Mouse (Mus musculus): ENCODE data around the gene Arhgap21. TPM values are rescaled to one million over a fixed set of nuclear protein-coding genes. Genes with fewer than 3 reads are reported as not detected.

Gene Arhgap21
- polyA plus RNA-seq, 1 experiment from 2014 or later, result 53.4 TPM

DNA sequence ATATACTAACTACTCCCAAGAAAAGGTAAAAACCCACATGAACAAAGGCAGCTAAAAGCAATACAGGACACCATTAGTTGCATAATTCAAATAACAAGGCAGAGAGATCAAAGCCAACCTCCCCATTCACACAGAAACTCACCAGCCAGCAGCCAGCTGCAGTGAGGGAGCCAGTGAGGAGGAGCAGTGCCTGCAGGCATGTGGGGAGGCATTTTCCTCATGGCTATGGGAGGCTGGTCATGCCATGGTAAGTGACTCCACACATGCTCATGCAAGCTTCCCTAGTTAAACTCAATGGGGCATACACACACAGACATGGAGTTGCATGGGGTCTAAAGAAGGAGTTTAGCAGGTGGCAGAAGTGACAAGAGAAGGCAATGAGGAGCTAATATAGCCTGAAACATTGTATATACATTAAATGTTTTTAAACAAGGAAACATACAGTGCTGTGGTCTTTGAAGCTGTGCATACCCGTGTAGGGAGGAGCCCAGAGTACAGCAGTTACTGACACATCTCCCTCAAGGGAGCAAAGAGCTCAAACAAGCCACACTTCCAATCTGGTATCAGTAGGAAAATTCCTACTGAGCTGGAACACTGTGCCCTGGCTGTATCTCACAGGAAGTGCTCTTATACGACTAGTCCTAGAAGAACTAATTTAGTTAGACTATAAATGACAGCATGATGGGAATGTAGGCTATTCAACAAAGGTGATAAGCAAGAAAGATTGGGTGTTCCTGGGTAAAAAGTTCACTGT, 99.3 kb downstream of the Arhgap21 start:
- Histone ChIP-seq H3K27ac (ENCODE audit: low read depth, low read length) (no peak overlapping the region), H3K9ac (replicated peaks; ENCODE audit: low read depth, low read length) (no peak overlapping the region), H3K4me2 (ENCODE audit: low read depth, low read length) (no peak overlapping the region), H3K9me3 (ENCODE audit: control insufficient read depth, low read length) (no peaks in the 10 kb centered on the region), H3K27me3 (ENCODE audit: control insufficient read depth, insufficient read depth, low read length) (no peaks in the 10 kb centered on the region), H3K4me3 (ENCODE audit: low read depth, low read length) (no peak overlapping the region), H3K4me1 (ENCODE audit: control insufficient read depth, insufficient read depth, low read length) (no peaks in the 10 kb centered on the region), H3K36me3 (ENCODE audit: control insufficient read depth, insufficient read depth, low read length) (no peaks in the 10 kb centered on the region; the same call in 1 of the 2 replicates)
- peak; percentile 48; the same call in 1 of the 2 replicates for ATAC-seq (ENCODE audit: low read depth)
- 49% methylated on average over 2 of the region's 2 CpGs for WGBS

DNA sequence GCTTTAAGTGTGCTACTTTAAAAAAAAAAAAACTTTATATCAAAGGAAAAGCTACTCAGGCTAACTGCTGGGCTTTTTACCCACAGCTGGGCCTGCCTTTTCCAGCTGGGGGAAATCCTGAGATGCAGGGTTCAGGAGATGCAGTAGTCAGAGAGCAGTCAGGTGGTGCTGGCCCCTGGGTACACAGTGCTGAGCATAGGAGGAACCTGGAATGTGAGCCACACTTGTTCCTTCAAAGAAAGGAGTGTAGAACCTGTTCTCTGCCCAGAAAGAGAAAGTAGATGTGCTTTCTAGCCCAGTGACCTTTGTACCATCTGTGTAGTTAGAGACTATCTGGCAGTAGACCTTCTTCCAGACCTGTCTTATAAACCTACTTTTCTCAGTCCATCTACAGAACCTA, 100.6 kb downstream of the Arhgap21 start:
- ATAC-seq (ENCODE audit: low read depth), result no peak
- Histone ChIP-seq H3K9ac (replicated peaks; ENCODE audit: low read depth, low read length) (no peak overlapping the region), H3K9me3 (ENCODE audit: control insufficient read depth, low read length) (no peaks in the 10 kb centered on the region), H3K4me1 (ENCODE audit: control insufficient read depth, insufficient read depth, low read length) (no peaks in the 10 kb centered on the region), H3K4me3 (ENCODE audit: low read depth, low read length) (no peak overlapping the region), H3K36me3 (ENCODE audit: control insufficient read depth, insufficient read depth, low read length) (peaks cover 8% of the 10 kb centered on the region), H3K27ac (ENCODE audit: low read depth, low read length) (no peak overlapping the region), H3K27me3 (ENCODE audit: control insufficient read depth, insufficient read depth, low read length) (no peaks in the 10 kb centered on the region), H3K4me2 (ENCODE audit: low read depth, low read length) (no peak overlapping the region)

DNA sequence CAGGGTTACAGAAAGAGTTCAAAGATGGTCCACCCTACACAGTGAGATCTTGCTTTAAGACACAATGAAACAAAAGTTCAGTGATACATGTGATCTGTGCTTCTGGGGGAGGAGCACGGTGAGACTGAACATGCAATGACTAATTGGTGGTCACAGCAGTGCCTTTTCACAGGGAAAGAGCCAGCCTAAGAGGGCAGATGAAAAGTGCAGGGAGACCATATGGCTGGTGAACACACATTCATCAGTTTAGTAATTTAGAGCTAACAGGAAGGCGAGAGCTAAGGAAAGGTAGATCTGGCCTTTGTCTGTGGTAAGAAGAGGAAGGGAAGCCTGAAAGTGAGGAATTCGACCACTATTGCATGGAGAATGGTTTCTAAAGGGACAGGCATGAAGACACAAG, 102.9 kb downstream of the Arhgap21 start:
- no peaks in the 10 kb centered on the region for H3K27me3 ChIP-seq (ENCODE audit: control insufficient read depth, insufficient read depth, low read length)
- H3K36me3 ChIP-seq (ENCODE audit: control insufficient read depth, insufficient read depth, low read length), result peaks cover 19% of the 10 kb centered on the region
- H3K9me3 ChIP-seq (ENCODE audit: control insufficient read depth, low read length), result no peaks in the 10 kb centered on the region
- H3K4me3 ChIP-seq (ENCODE audit: low read depth, low read length), result no peak overlapping the region
- H3K4me1 ChIP-seq (ENCODE audit: control insufficient read depth, insufficient read depth, low read length), result no peaks in the 10 kb centered on the region
- no peak for ATAC-seq (ENCODE audit: low read depth)
- H3K4me2 ChIP-seq (ENCODE audit: low read depth, low read length), result no peak overlapping the region
- no peak overlapping the region for H3K27ac ChIP-seq (ENCODE audit: low read depth, low read length)
- no peak overlapping the region for H3K9ac ChIP-seq (replicated peaks; ENCODE audit: low read depth, low read length)
- 71% methylated on average over 3 of the region's 3 CpGs for WGBS

DNA sequence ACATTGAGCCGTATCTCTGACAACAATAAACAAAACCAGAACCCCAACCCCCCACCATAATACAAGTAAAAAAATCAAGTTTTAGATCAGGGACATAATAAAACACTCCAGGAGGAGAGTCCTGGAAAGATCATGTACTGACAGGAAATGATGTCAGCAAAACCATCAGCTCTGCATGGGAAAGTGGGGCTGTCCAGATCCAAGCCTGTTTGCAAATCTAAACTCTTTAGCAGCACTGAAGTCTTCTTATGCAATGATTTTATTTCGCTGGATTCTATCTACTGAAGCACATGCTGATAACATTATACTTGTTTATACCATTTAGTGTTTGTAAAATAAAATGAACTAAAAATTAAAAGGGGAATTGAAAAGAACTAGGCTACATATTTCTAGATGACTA, 104.1 kb downstream of the Arhgap21 start:
- Histone ChIP-seq H3K9me3 (ENCODE audit: control insufficient read depth, low read length) (no peaks in the 10 kb centered on the region), H3K4me2 (ENCODE audit: low read depth, low read length) (no peak overlapping the region), H3K36me3 (ENCODE audit: control insufficient read depth, insufficient read depth, low read length) (peaks cover 29% of the 10 kb centered on the region), H3K27ac (ENCODE audit: low read depth, low read length) (no peak overlapping the region), H3K27me3 (ENCODE audit: control insufficient read depth, insufficient read depth, low read length) (no peaks in the 10 kb centered on the region), H3K4me3 (ENCODE audit: low read depth, low read length) (no peak overlapping the region), H3K9ac (replicated peaks; ENCODE audit: low read depth, low read length) (no peak overlapping the region), H3K4me1 (ENCODE audit: control insufficient read depth, insufficient read depth, low read length) (no peaks in the 10 kb centered on the region)
- 96% methylated on average over 2 of the region's 2 CpGs for WGBS
- ATAC-seq (ENCODE audit: low read depth), result no peak

DNA sequence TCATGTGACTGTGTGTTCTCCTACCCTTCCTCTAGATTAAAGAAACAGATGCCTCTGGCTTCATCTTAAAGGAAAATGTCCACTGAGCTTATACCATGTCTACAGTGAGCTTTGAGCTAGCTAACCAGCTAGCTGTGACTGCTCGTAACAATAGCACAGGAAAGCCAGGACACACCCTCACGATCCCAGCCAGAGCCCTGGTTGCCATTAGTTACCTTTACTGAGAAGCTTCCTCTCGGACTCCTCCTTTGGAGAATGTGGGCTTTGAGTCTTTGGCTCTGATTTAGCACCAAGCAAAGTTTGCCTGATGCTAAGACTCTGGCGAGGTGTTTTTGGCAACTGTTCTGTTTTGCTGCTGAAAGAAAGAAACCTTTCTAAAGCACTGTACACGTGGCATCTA, 107.9 kb downstream of the Arhgap21 start:
- Histone ChIP-seq H3K4me3 (ENCODE audit: low read depth, low read length) (no peak overlapping the region), H3K36me3 (ENCODE audit: control insufficient read depth, insufficient read depth, low read length) (peaks cover 39% of the 10 kb centered on the region), H3K4me2 (ENCODE audit: low read depth, low read length) (no peak overlapping the region), H3K27ac (ENCODE audit: low read depth, low read length) (no peak overlapping the region), H3K9ac (replicated peaks; ENCODE audit: low read depth, low read length) (no peak overlapping the region), H3K4me1 (ENCODE audit: control insufficient read depth, insufficient read depth, low read length) (no peaks in the 10 kb centered on the region), H3K27me3 (ENCODE audit: control insufficient read depth, insufficient read depth, low read length) (no peaks in the 10 kb centered on the region), H3K9me3 (ENCODE audit: control insufficient read depth, low read length) (no peaks in the 10 kb centered on the region)
- 85% methylated on average over 5 of the region's 5 CpGs for WGBS
- no peak for ATAC-seq (ENCODE audit: low read depth)

DNA sequence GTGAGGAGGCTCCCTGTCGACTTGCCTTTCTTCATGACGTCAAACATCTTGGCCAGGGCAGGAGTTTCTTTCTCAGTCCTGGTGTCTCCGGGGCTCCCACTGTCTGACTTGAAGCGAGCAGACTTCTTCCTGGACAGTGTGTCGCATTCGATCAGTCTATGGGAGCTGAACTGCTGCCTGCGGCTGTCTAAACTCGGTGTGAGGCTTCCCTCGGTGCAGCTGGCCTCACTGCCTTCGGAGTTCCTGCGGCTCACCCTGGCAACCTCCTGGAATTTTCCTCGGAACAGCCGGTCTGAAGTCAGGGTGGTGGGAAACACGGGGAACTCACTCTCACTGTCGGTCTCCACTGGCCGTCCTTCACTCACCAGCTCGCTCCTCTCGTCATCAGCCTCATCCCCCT, 119.3 kb downstream of the Arhgap21 start:
- Histone ChIP-seq H3K27me3 (ENCODE audit: control insufficient read depth, insufficient read depth, low read length) (no peaks in the 10 kb centered on the region), H3K36me3 (ENCODE audit: control insufficient read depth, insufficient read depth, low read length) (peaks cover 38% of the 10 kb centered on the region), H3K4me1 (ENCODE audit: control insufficient read depth, insufficient read depth, low read length) (no peaks in the 10 kb centered on the region), H3K4me2 (ENCODE audit: low read depth, low read length) (no peak overlapping the region), H3K4me3 (ENCODE audit: low read depth, low read length) (no peak overlapping the region), H3K9ac (replicated peaks; ENCODE audit: low read depth, low read length) (no peak overlapping the region), H3K9me3 (ENCODE audit: control insufficient read depth, low read length) (no peaks in the 10 kb centered on the region), H3K27ac (ENCODE audit: low read depth, low read length) (no peak overlapping the region)
- ATAC-seq (ENCODE audit: low read depth), result peak; percentile 61; the same call in 1 of the 2 replicates
- WGBS, result 71% methylated on average over 18 of the region's 18 CpGs

DNA sequence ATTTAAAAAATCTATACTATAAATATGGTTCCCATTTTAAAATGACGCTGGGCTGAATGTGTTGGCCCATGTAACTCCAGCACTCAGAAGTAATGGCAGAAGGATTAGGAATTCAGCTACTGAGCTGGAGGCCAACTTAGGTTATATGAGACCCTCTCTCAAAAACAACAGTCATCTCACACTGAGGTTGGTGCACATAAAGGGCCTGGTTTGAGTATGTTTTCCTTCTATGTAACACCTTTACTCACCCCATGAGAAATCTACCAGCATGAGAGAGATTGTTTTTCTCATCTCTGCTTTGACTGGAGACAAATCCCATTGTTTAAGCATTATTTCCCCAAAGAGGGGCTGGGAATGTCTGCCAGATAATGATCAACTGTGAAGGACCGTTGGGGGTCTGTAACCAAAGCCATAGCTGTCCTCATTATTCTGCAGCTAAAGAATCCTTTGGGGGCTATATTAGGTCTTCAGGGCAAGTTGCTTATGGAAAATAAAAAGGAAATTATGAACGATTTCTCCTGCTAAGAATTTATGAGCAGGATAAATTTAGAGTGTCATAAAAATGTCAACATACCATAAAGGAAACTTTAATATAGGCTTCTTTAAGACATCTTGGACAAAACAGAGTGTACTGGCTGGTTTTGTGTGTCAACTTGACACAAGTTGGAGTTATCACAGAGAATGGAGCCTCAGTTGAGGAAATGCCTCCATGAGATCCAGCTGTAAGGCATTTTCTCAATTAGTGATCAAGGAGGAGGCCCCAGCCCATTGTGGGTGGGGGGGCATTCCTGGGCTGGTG, 136.9 kb downstream of the Arhgap21 start:
- Histone ChIP-seq H3K9me3 (ENCODE audit: control insufficient read depth, low read length) (no peaks in the 10 kb centered on the region), H3K27ac (ENCODE audit: low read depth, low read length) (no peak overlapping the region), H3K9ac (replicated peaks; ENCODE audit: low read depth, low read length) (no peak overlapping the region), H3K4me3 (ENCODE audit: low read depth, low read length) (no peak overlapping the region), H3K4me1 (ENCODE audit: control insufficient read depth, insufficient read depth, low read length) (no peaks in the 10 kb centered on the region), H3K27me3 (ENCODE audit: control insufficient read depth, insufficient read depth, low read length) (no peaks in the 10 kb centered on the region), H3K4me2 (ENCODE audit: low read depth, low read length) (no peak overlapping the region), H3K36me3 (ENCODE audit: control insufficient read depth, insufficient read depth, low read length) (no peaks in the 10 kb centered on the region)
- 60% methylated on average over 3 of the region's 3 CpGs for WGBS
- peak; percentile 11; the same call in 1 of the 2 replicates for ATAC-seq (ENCODE audit: low read depth)

DNA sequence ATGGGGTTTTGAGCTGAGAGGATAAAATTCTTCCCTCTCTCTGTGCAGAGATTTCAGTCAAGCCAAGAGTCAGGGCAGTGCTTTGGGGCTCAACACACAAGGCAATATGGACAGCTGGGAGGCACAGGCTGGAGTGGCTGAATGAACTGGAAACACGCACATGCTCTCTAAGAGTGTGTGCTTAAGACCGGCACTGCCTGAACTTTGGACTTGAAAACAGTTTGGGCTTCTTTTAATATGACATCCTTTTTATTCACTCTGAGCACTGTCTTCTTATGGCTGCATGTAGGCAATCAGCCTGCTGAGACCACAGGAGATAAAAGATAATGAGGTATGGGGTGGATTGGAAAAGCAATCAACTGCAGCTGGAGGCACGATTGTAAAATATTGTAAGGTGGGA, 137.8 kb downstream of the Arhgap21 start:
- H3K9ac ChIP-seq (replicated peaks; ENCODE audit: low read depth, low read length), result no peak overlapping the region
- 69% methylated on average over 3 of the region's 3 CpGs for WGBS
- no peaks in the 10 kb centered on the region for H3K36me3 ChIP-seq (ENCODE audit: control insufficient read depth, insufficient read depth, low read length)
- H3K4me1 ChIP-seq (ENCODE audit: control insufficient read depth, insufficient read depth, low read length), result no peaks in the 10 kb centered on the region
- H3K27me3 ChIP-seq (ENCODE audit: control insufficient read depth, insufficient read depth, low read length), result no peaks in the 10 kb centered on the region
- no peak overlapping the region for H3K4me3 ChIP-seq (ENCODE audit: low read depth, low read length)
- no peak overlapping the region for H3K4me2 ChIP-seq (ENCODE audit: low read depth, low read length)
- H3K9me3 ChIP-seq (ENCODE audit: control insufficient read depth, low read length), result no peaks in the 10 kb centered on the region
- no peak overlapping the region for H3K27ac ChIP-seq (ENCODE audit: low read depth, low read length)
- ATAC-seq (ENCODE audit: low read depth), result peak; percentile 34; the same call in 1 of the 2 replicates

DNA sequence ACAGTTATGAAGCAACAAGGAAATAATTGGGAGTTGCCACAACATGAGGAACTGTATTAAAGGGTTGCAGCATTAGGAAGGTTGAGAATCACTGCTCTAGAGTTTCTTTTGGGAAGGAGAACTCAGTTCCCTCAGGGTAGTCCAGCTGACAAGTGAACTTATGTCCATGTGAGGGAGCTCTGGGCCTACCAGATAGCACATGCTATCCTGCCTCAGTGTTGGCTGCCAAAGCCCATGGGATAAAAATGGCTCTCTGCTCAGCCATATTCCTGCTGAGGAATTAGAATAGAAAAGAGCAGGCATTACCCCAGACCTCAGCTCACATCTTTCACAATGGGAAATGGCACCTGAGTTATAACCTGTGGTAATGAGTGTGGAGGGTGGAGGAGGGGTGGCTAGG, 142.4 kb downstream of the Arhgap21 start:
- Histone ChIP-seq H3K9ac (replicated peaks; ENCODE audit: low read depth, low read length) (no peak overlapping the region), H3K27me3 (ENCODE audit: control insufficient read depth, insufficient read depth, low read length) (no peaks in the 10 kb centered on the region), H3K27ac (ENCODE audit: low read depth, low read length) (no peak overlapping the region), H3K36me3 (ENCODE audit: control insufficient read depth, insufficient read depth, low read length) (no peaks in the 10 kb centered on the region), H3K4me2 (ENCODE audit: low read depth, low read length) (no peak overlapping the region), H3K9me3 (ENCODE audit: control insufficient read depth, low read length) (no peaks in the 10 kb centered on the region), H3K4me3 (ENCODE audit: low read depth, low read length) (no peak overlapping the region), H3K4me1 (ENCODE audit: control insufficient read depth, insufficient read depth, low read length) (no peaks in the 10 kb centered on the region)
- ATAC-seq (ENCODE audit: low read depth), result no peak
